Mouse (Mus musculus): ENCODE results near the gene Marco. TPM values are rescaled to one million over a fixed set of nuclear protein-coding genes. Genes with fewer than 3 reads are reported as not detected.

Marco gene
- polyA plus RNA-seq, 1 experiment from 2014 or later = 0.40 TPM

DNA sequence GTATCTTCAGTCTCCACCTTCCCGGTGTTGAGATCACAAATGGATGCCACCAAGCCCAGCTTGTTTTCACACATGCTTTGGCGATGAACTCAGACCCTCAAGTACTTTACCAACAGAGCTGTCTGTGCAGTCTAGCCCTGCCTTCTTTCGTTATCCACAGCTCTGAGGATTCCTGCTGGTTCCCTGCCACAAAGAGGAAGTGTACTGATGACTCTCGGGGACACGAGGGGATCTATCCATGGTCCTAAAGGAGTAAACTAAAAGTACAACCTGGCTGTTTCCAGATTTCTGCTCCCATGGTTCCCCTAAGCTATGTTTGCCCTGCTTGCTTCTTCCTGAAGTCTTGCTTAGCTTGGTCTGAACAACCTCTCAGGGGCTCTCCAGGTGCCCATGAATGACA is 23.9 kb downstream of the Marco start:
- Histone ChIP-seq H3K27ac (no peak overlapping the region), H3K36me3 (no peaks in the 10 kb centered on the region), H3K4me3 (replicated peaks) (no peak overlapping the region), H3K4me1 (replicated peaks) (no peaks in the 10 kb centered on the region), H3K9ac (no peak overlapping the region), H3K9me3 (no peaks in the 10 kb centered on the region), H3K27me3 (replicated peaks) (no peaks in the 10 kb centered on the region), H3K4me2 (replicated peaks) (no peak overlapping the region)
- no peak for ATAC-seq
- 11% methylated on average over 5 of the region's 5 CpGs for WGBS

DNA sequence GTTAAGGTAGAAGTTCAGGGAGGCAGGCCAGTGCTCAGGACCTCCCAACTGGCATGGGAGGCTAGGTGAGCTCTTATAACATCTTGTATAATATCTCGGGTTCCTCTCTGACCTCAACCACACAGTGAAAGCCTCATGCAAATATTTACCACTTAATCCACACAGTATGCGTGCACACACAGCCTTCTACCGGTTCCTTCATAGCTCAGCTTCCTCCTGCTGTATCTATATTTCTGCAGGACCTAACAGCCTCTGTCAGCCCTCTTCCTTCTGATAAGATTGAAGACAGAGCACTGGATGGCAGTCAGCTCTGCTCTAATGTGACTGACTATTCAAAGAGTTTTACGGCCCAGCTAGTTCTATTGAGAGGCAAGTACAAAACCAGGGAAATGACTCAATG is 30.0 kb downstream of the Marco start:
- WGBS = 29% methylated on average over 4 of the region's 4 CpGs
- H3K36me3 ChIP-seq = no peaks in the 10 kb centered on the region
- H3K9me3 ChIP-seq = no peaks in the 10 kb centered on the region
- H3K4me1 ChIP-seq (replicated peaks) = no peaks in the 10 kb centered on the region
- H3K4me2 ChIP-seq (replicated peaks) = no peak overlapping the region
- no peak overlapping the region for H3K27ac ChIP-seq
- H3K9ac ChIP-seq = no peak overlapping the region
- H3K4me3 ChIP-seq (replicated peaks) = no peak overlapping the region
- no peaks in the 10 kb centered on the region; the same call in 1 of the 2 replicates for H3K27me3 ChIP-seq (replicated peaks)
- no peak for ATAC-seq

DNA sequence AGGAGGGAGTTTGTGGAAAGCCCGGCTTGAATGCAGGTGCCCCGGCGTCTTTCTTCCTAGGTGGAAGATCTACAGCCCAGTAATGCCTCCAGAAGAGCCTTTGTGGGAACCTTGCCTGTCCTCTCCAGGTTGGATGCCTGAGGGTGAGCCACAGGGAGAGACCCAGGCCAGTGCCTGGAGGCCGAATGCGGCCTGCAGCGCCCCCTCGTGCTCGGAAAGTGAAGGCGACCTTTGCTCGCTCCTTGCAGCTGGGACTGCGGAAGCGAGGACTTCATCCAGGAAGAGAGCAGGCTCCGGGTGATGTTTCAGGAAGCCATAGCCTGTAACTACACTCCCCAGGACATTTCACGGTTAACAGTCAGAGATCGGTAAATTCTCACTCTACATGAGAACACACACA is 35.9 kb downstream of the Marco start:
- no peak overlapping the region for H3K4me2 ChIP-seq (replicated peaks)
- H3K4me1 ChIP-seq (replicated peaks) = no peaks in the 10 kb centered on the region
- H3K36me3 ChIP-seq = no peaks in the 10 kb centered on the region
- ATAC-seq = peak; percentile 41
- no peak overlapping the region for H3K4me3 ChIP-seq (replicated peaks)
- H3K9ac ChIP-seq = no peak overlapping the region
- H3K27ac ChIP-seq = no peak overlapping the region
- H3K27me3 ChIP-seq (replicated peaks) = no peaks in the 10 kb centered on the region; the same call in 1 of the 2 replicates
- no peaks in the 10 kb centered on the region for H3K9me3 ChIP-seq
- WGBS = 8% methylated on average over 15 of the region's 15 CpGs

DNA sequence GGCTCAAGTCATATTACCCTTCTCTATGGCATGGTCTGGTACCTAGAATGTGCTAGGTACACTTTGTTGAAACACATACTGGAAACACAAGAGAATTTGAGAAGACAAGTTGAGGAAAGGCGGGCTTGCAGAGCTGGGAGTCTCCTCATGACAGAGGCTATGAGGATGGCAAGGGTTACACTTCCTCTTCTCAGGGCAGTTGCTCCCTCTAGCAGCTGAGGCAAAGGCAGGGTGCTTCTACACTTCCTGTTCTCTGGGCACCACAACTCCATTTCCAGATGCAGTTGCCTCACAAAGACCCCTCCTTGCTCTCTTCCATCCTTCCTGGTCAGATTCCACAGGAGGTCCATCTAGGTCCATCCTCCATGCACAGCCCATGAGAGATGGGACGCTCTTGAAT is 37.5 kb downstream of the Marco start:
- no peak overlapping the region for H3K27ac ChIP-seq
- 90% methylated on average over 2 of the region's 2 CpGs for WGBS
- ATAC-seq = no peak

DNA sequence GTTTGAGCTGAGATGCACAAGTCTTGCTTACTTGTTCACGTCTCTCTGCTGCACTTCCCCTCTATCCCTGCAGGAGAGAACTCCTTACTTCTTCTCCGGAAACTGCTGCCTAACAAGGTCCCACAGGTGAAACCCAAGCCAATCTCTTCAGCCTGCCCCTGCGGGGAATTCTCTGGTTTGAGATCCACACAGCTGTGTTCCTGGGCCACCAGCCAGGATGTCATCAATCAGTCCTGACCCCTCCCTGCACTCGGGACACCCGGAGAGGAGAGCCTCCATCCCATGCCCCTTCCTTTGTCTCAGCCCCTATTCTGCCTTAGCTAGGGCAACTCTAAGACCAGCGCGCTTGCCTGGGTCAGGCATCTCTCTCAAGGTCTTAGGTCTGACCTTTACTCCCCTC is 38.1 kb downstream of the Marco start:
- no peaks in the 10 kb centered on the region for H3K36me3 ChIP-seq
- no peaks in the 10 kb centered on the region for H3K4me1 ChIP-seq (replicated peaks)
- ATAC-seq = no peak
- no peak overlapping the region for H3K4me2 ChIP-seq (replicated peaks)
- H3K27ac ChIP-seq = no peak overlapping the region
- H3K9ac ChIP-seq = no peak overlapping the region
- H3K27me3 ChIP-seq (replicated peaks) = no peaks in the 10 kb centered on the region; the same call in 1 of the 2 replicates
- H3K9me3 ChIP-seq = no peaks in the 10 kb centered on the region
- H3K4me3 ChIP-seq (replicated peaks) = no peak overlapping the region
- WGBS = 23% methylated on average over 7 of the region's 7 CpGs

More for the DNA sequence above, 37.5 kb downstream of the Marco start:
- Histone ChIP-seq H3K9me3 (no peaks in the 10 kb centered on the region), H3K36me3 (no peaks in the 10 kb centered on the region), H3K27me3 (replicated peaks) (no peaks in the 10 kb centered on the region; the same call in 1 of the 2 replicates), H3K4me2 (replicated peaks) (no peak overlapping the region), H3K4me1 (replicated peaks) (no peaks in the 10 kb centered on the region), H3K4me3 (replicated peaks) (no peak overlapping the region), H3K9ac (no peak overlapping the region)

DNA sequence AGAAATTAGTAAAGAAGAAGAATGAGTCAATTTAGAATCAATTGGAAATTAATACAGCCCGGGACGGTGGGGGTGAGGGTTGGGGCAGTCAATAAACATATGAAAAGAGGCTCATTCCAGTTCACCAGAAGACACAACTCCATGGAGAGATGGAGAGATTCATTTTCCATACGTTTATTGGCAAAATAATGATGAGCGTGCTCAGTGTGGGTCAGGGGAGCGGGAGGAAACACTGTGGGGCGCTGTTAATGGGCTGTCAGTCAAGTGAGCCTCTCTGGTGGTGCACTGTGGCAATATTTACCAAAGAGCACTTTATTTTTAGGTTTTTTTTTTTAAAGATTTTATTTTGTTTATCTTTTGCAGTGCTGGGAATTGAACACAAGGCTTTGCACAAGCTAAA is 45.8 kb downstream of the Marco start:
- H3K27ac ChIP-seq = no peak overlapping the region

DNA sequence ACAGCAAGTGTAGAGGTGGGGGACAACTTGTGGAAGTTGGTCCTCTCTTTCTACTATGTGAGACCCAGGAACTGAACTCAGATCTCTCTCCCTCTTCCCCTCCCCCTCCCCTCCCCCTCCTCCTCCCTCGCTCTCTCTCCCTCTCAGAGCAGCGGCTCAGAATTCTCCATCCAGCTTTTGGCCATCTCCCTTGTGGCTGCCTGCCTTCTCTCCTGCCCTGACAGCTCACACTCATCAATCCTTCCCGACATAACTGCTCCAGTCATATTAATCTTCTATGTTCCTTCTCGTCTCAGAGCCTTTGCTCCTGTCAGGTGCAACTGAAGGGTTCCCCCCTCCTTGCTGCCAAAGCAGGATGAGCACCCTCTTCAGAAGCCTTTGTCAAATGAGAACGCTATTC is 46.3 kb downstream of the Marco start:
- H3K27ac ChIP-seq = no peak overlapping the region
- no peak overlapping the region for H3K9ac ChIP-seq
- no peak overlapping the region for H3K4me2 ChIP-seq (replicated peaks)
- H3K27me3 ChIP-seq (replicated peaks) = no peaks in the 10 kb centered on the region
- WGBS = 46% methylated on average over 5 of the region's 5 CpGs
- no peak overlapping the region for H3K4me3 ChIP-seq (replicated peaks)
- no peaks in the 10 kb centered on the region for H3K9me3 ChIP-seq
- H3K4me1 ChIP-seq (replicated peaks) = no peaks in the 10 kb centered on the region
- H3K36me3 ChIP-seq = no peaks in the 10 kb centered on the region
- no peak for ATAC-seq

More for the DNA sequence above, 45.8 kb downstream of the Marco start:
- 74% methylated on average over 6 of the region's 6 CpGs for WGBS
- Histone ChIP-seq H3K9ac (no peak overlapping the region), H3K4me3 (replicated peaks) (no peak overlapping the region), H3K4me1 (replicated peaks) (no peaks in the 10 kb centered on the region), H3K4me2 (replicated peaks) (no peak overlapping the region), H3K27me3 (replicated peaks) (no peaks in the 10 kb centered on the region), H3K36me3 (no peaks in the 10 kb centered on the region), H3K9me3 (no peaks in the 10 kb centered on the region)
- ATAC-seq = no peak

DNA sequence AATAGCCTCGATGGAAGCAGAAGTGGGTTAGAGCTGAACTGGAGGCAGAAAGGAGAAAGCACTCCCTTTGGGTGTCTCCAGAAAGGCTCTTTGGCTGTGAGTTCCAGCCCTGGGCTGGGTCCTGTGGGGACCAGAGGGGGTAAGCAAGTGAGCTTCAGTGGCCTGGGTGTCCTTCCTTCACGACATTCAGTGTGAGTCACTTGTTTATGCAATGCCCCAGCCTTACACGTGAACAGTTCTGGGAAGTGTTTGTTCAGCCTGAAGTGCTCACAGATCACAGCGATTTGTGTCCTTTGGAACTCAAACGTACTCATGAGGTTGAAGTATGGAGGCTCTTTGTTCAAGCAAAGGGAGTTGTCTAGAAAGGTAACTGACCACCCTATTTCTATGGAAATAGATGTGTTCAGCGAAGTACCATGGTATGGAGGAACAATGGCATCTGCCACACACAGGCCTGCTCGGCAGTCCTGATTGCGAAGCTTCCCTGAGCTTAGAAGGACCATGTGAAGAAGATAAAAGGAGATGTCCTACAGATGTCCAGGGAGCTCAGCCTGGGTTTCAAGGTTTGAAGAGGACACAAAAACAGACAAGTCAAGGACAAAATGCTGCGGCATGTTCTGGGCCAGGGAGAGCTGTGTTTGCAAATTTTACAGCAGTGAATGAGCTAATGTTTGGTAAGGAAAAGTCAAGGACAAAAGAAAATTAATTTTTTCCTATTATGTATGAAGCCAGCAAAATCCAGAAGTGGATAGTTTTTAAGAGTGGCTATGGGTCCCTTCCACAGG is 53.1 kb downstream of the Marco start:
- Histone ChIP-seq H3K9me3 (no peaks in the 10 kb centered on the region), H3K4me1 (replicated peaks) (no peaks in the 10 kb centered on the region), H3K27me3 (replicated peaks) (no peaks in the 10 kb centered on the region), H3K36me3 (no peaks in the 10 kb centered on the region), H3K9ac (no peak overlapping the region), H3K4me2 (replicated peaks) (no peak overlapping the region), H3K4me3 (replicated peaks) (no peak overlapping the region), H3K27ac (no peak overlapping the region)
- 74% methylated on average over 9 of the region's 9 CpGs for WGBS
- no peak for ATAC-seq

DNA sequence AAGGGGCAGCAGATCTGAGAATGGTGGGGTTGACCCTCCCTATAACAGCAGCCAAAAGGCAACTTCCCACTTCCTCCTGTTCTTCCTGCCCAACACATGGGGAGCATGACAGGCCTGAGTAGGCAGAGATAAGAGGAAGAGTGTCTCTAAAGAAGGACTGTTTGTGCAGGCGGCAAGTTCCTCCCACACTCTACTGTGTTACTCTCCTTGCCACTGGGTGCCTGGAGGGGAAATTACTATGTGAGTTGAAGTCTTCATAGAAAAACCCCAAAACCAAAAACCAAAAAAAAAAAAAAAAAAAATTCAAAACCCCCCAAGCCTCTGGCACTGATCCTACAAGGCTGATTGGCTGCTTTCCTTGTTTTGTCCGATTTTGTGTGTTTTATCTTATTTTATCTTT is 55.2 kb downstream of the Marco start:
- H3K9ac ChIP-seq = no peak overlapping the region
- WGBS = 65% methylated on average over 2 of the region's 2 CpGs
- H3K27me3 ChIP-seq (replicated peaks) = no peaks in the 10 kb centered on the region
- ATAC-seq = no peak
- no peak overlapping the region for H3K4me3 ChIP-seq (replicated peaks)
- no peak overlapping the region for H3K27ac ChIP-seq
- H3K4me2 ChIP-seq (replicated peaks) = no peak overlapping the region
- no peaks in the 10 kb centered on the region for H3K36me3 ChIP-seq
- H3K9me3 ChIP-seq = no peaks in the 10 kb centered on the region
- no peaks in the 10 kb centered on the region for H3K4me1 ChIP-seq (replicated peaks)

DNA sequence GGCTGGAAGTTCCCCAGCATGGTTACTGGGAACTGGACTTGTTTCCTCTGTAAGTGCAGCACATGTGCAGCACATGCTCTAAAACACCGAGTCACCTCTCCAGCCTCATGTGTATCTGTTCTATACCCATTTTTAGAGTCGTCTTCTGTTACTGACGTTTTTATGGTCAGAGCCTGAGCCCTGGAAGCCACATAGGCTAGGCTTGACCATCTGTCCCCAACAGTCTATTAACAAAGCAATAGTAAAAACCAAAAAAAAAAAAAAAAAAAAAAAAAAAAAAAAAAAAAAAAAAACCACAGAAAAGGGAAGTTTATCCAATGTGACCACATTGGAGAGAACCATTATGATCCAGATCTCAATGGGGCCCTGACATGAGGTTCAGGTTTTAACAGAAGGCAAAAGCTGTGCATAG is 61.6 kb downstream of the Marco start:
- H3K9me3 ChIP-seq = no peaks in the 10 kb centered on the region
- H3K4me1 ChIP-seq (replicated peaks) = no peaks in the 10 kb centered on the region
- H3K9ac ChIP-seq = no peak overlapping the region
- WGBS = 72% methylated on average over 3 of the region's 3 CpGs
- no peaks in the 10 kb centered on the region for H3K36me3 ChIP-seq
- H3K27me3 ChIP-seq (replicated peaks) = no peaks in the 10 kb centered on the region
- no peak for ATAC-seq
- H3K27ac ChIP-seq = no peak overlapping the region
- H3K4me3 ChIP-seq (replicated peaks) = no peak overlapping the region
- H3K4me2 ChIP-seq (replicated peaks) = no peak overlapping the region

DNA sequence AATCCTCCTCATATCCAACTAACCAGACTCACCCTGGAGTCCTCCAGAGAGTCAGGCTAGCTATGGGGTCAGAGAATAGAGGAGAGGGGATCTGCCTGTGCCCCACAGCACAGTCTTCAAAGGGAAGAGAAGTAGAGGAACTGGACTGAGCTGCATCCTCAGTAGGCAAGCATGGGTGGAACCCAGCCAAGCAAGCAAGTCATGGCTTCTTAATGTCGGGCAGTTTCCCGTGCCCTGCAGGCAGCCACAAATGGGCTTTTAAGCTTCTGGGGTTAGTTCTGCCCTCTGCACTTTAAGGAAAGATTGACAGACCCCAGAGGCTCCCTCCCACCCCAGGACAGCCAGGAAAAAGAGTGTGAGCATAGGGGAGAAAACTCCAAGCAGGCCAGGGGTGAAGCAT is 63.2 kb downstream of the Marco start:
- no peaks in the 10 kb centered on the region for H3K36me3 ChIP-seq
- no peaks in the 10 kb centered on the region for H3K4me1 ChIP-seq (replicated peaks)
- H3K9ac ChIP-seq = no peak overlapping the region
- no peak for ATAC-seq
- no peaks in the 10 kb centered on the region for H3K9me3 ChIP-seq
- H3K4me2 ChIP-seq (replicated peaks) = no peak overlapping the region
- no peaks in the 10 kb centered on the region for H3K27me3 ChIP-seq (replicated peaks)
- H3K4me3 ChIP-seq (replicated peaks) = no peak overlapping the region
- WGBS = 45% methylated on average over 2 of the region's 2 CpGs
- no peak overlapping the region for H3K27ac ChIP-seq

DNA sequence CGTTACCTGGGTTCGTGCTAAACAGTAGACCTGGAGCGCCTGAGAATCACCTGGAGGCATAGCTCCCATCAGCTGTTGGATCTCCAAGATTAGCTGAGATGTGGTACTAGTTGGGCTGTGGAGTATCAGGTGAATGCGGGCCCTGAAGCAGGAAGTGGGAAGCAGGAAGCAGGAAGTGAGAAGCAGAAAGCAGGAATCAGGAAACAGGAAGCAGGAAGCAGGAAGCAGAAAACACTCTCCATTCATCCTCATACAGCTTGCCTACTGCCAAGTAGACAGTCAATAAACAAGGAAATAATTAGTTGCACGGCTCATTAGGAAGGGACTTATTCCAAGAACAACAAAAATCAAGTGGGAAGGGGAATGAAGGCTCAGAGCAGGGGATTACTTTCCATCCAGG is 69.2 kb downstream of the Marco start:
- 87% methylated on average over 5 of the region's 5 CpGs for WGBS
- ATAC-seq = no peak
- H3K36me3 ChIP-seq = no peaks in the 10 kb centered on the region
- no peak overlapping the region for H3K4me3 ChIP-seq (replicated peaks)
- H3K4me2 ChIP-seq (replicated peaks) = no peak overlapping the region
- no peaks in the 10 kb centered on the region for H3K9me3 ChIP-seq
- H3K9ac ChIP-seq = no peak overlapping the region
- no peaks in the 10 kb centered on the region for H3K4me1 ChIP-seq (replicated peaks)
- H3K27me3 ChIP-seq (replicated peaks) = no peaks in the 10 kb centered on the region
- H3K27ac ChIP-seq = no peak overlapping the region

DNA sequence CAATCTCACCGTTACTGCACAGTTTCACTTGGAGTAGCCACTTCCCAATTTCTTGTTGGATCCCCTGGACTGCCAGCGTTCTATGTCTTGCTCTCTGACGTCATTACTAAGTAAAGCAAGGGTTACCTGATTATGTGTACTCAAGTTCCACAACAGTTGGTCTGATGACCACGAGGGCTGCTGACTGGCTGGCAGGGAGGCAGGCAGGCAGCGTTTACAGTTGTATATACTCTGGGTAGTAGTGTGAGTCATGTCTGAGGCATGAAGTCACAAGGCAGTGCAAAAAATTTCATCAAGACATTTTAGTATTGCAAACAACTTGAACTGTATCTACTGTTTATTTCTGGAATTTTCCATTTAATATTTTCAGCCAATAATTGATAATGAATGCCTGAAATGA is 74.7 kb downstream of the Marco start:
- Histone ChIP-seq H3K36me3 (no peaks in the 10 kb centered on the region), H3K9me3 (no peaks in the 10 kb centered on the region), H3K4me1 (replicated peaks) (no peaks in the 10 kb centered on the region), H3K4me2 (replicated peaks) (no peak overlapping the region), H3K27me3 (replicated peaks) (no peaks in the 10 kb centered on the region), H3K9ac (no peak overlapping the region), H3K4me3 (replicated peaks) (no peak overlapping the region), H3K27ac (no peak overlapping the region)
- WGBS = 59% methylated on average over 5 of the region's 5 CpGs
- no peak for ATAC-seq

All from intestine, embryonic 15.5 days (tissue).